Mouse (Mus musculus) embryonic facial prominence, embryonic 14.5 days (tissue): ENCODE results near the gene Olfr1121. TPM values are rescaled to one million over a fixed set of nuclear protein-coding genes. Genes with fewer than 3 reads are reported as not detected.
"Not testable (repeated sequence)": the region's sequence is repeated elsewhere in the genome, so short reads cannot be mapped to it uniquely, and the experiment has no call there.

Experiments used
- ATAC-seq: fragments of 200-750 bp; cut with Nextera tagmentation; 2 replicates; pipeline ENCODE4 v1.8.0; 2017; ENCODE audit warnings: low read depth, moderate number of reproducible peaks, moderate TSS enrichment
- DNase-seq: peaks from one replicate; pipeline ENCODE4 v3.0.0-alpha.2; 2015; ENCODE audit warnings: low spot score
- H3K27ac ChIP-seq: fragments of 300-500 bp; sonication (generic); replicated peaks from 2 replicates; pipeline ENCODE4 v1.5.1; 2014; ENCODE audit warnings: low read depth, mild to moderate bottlenecking, low read length, moderate library complexity
- H3K27me3 ChIP-seq: fragments of 300-500 bp; sonication (generic); replicated peaks from 2 replicates; pipeline ENCODE4 v1.6.1; 2014; ENCODE audit warnings: low read length; ENCODE audit not compliant: control insufficient read depth, insufficient read depth
- H3K36me3 ChIP-seq: fragments of 300-500 bp; sonication (generic); 2 replicates; pipeline ENCODE4 v1.6.1; 2014; ENCODE audit warnings: low read length, mixed read lengths; ENCODE audit not compliant: control insufficient read depth, insufficient read depth
- H3K4me1 ChIP-seq: fragments of 300-500 bp; sonication (generic); 2 replicates; pipeline ENCODE4 v1.6.1; 2014; ENCODE audit warnings: antibody characterized with exemption, low read length; ENCODE audit not compliant: control insufficient read depth, insufficient read depth
- H3K4me2 ChIP-seq: fragments of 300-500 bp; sonication (generic); 2 replicates; pipeline ENCODE4 v1.6.1; 2014; ENCODE audit warnings: low read depth, mild to moderate bottlenecking, low read length, moderate library complexity, mixed read lengths
- H3K4me3 ChIP-seq: fragments of 300-500 bp; sonication (generic); 2 replicates; pipeline ENCODE4 v1.5.1; 2014; ENCODE audit warnings: low read depth, mild to moderate bottlenecking, low read length
- H3K9ac ChIP-seq: fragments of 300-500 bp; sonication (generic); 2 replicates; pipeline ENCODE4 v1.6.1; 2014; ENCODE audit warnings: low read depth, mild to moderate bottlenecking, low read length, moderate library complexity, mixed read lengths
- H3K9me3 ChIP-seq: fragments of 300-500 bp; sonication (generic); 2 replicates; pipeline ENCODE4 v1.6.1; 2016; ENCODE audit warnings: low read length; ENCODE audit not compliant: control insufficient read depth
- WGBS: fragments of 180-500 bp; shearing (Covaris S2); extraction: QIAGEN DNeasy Blood & Tissue Kit; methylation state at CpG from one replicate; pipeline ENCODE4 v1.1.7; 2014; 5-methylcytosine and 5-hydroxymethylcytosine counted together
- polyA plus RNA-seq: library from polyadenylated mRNA; unstranded; fragments of >200 nt; fragmentation: Nextera tagmentation; extraction: Ambion mirVana; gene quantifications from 2 replicates; pipeline ENCODE4 v1.2.1, GENCODE M21; 2014

The Olfr1121 gene
- polyA plus RNA-seq = not detected in 2 replicates

GRCm38 (mm10) chr2:87369595-87369994 is at the start of gene Olfr1121:
Olfr1121 (plus strand) TSS chr2:87369895.
- Histone ChIP-seq H3K27ac (no peak within 1 kb of the TSS), H3K4me1 (no peaks in the 10 kb centered on the region), H3K36me3 (no peaks in the 10 kb centered on the region), H3K9me3 (no peaks in the 10 kb centered on the region), H3K9ac (no peak within 1 kb of the TSS), H3K4me3 (no peak within 1 kb of the TSS), H3K27me3 (no peaks in the 10 kb centered on the region), H3K4me2 (no peak within 1 kb of the TSS)
- ATAC-seq (no peak), DNase-seq (no peak)
- WGBS = 35% methylated on average over 1 of the region's 1 CpGs

- no peaks in the 10 kb centered on the region for H3K9me3 ChIP-seq
- H3K9ac ChIP-seq = no peak within 1 kb of the TSS
- no peak within 1 kb of the TSS for H3K4me3 ChIP-seq
- no peaks in the 10 kb centered on the region for H3K36me3 ChIP-seq
- no peaks in the 10 kb centered on the region for H3K4me1 ChIP-seq
- no peak for ATAC-seq
- no peak within 1 kb of the TSS for H3K27ac ChIP-seq
- WGBS = 43% methylated on average over 2 of the region's 2 CpGs
- no peak within 1 kb of the TSS for H3K4me2 ChIP-seq
- DNase-seq = no peak
- H3K27me3 ChIP-seq = no peaks in the 10 kb centered on the region
These were observed 15.2 kb upstream of the Olfr1121 start, which contains the start of gene Olfr1120 for GRCm38 (mm10) chr2:87354515-87354914. Olfr1120 (plus strand) TSS chr2:87354815.

GRCm38 (mm10) chr2:87360121-87360520 is 9.6 kb upstream of the Olfr1121 start:
- H3K9me3 ChIP-seq, H3K4me3 ChIP-seq, H3K9ac ChIP-seq, ATAC-seq, H3K36me3 ChIP-seq, H3K4me2 ChIP-seq, DNase-seq, H3K27me3 ChIP-seq, H3K27ac ChIP-seq, H3K4me1 ChIP-seq: not testable (repeated sequence)
- 94% methylated on average over 2 of the region's 2 CpGs for WGBS

GRCm38 (mm10) chr2:87371726-87372125 is 2.0 kb downstream of the Olfr1121 start:
- H3K27ac ChIP-seq = no peak overlapping the region
- no peak overlapping the region for H3K4me2 ChIP-seq
- 88% methylated on average over 4 of the region's 4 CpGs for WGBS

GRCm38 (mm10) chr2:87383935-87384334 is 14.2 kb downstream of the Olfr1121 start:
- Histone ChIP-seq H3K4me1 (no peaks in the 10 kb centered on the region), H3K27ac (no peak overlapping the region), H3K4me3 (no peak overlapping the region), H3K27me3 (no peaks in the 10 kb centered on the region), H3K36me3 (no peaks in the 10 kb centered on the region), H3K9ac (no peak overlapping the region), H3K4me2 (no peak overlapping the region), H3K9me3 (no peaks in the 10 kb centered on the region)
- ATAC-seq (no peak), DNase-seq (no peak)
- 77% methylated on average over 2 of the region's 2 CpGs for WGBS

More at GRCm38 (mm10) chr2:87371726-87372125, 2.0 kb downstream of the Olfr1121 start:
- no peaks in the 10 kb centered on the region for H3K9me3 ChIP-seq
- no peak overlapping the region for H3K9ac ChIP-seq
- H3K27me3 ChIP-seq = no peaks in the 10 kb centered on the region
- H3K36me3 ChIP-seq = no peaks in the 10 kb centered on the region
- ATAC-seq (no peak), DNase-seq (no peak)
- no peak overlapping the region for H3K4me3 ChIP-seq
- H3K4me1 ChIP-seq = no peaks in the 10 kb centered on the region

- H3K4me3 ChIP-seq = no peak within 1 kb of the TSS
- no peaks in the 10 kb centered on the region for H3K36me3 ChIP-seq
- H3K27ac ChIP-seq = no peak within 1 kb of the TSS
- H3K4me1 ChIP-seq = no peaks in the 10 kb centered on the region
- DNase-seq (no peak), ATAC-seq (no peak)
- no peaks in the 10 kb centered on the region for H3K27me3 ChIP-seq
- H3K4me2 ChIP-seq = no peak within 1 kb of the TSS
- WGBS = 77% methylated on average over 2 of the region's 2 CpGs
- H3K9me3 ChIP-seq = no peaks in the 10 kb centered on the region
- no peak within 1 kb of the TSS for H3K9ac ChIP-seq
These were observed 15.9 kb downstream of the Olfr1121 start, which contains the start of gene Olfr1122 for GRCm38 (mm10) chr2:87385549-87385948. Olfr1122 (plus strand) TSS chr2:87385849.

- H3K9me3 ChIP-seq, H3K36me3 ChIP-seq, H3K4me3 ChIP-seq, H3K9ac ChIP-seq, H3K27me3 ChIP-seq, ATAC-seq, H3K4me1 ChIP-seq, H3K4me2 ChIP-seq, H3K27ac ChIP-seq, DNase-seq: not testable (repeated sequence)
- WGBS = 92% methylated on average over 5 of the region's 5 CpGs
These were observed 23.9 kb downstream of the Olfr1121 start for GRCm38 (mm10) chr2:87393605-87394004.

GRCm38 (mm10) chr2:87394686-87395085 is 25.0 kb downstream of the Olfr1121 start:
- H3K27ac ChIP-seq, DNase-seq, H3K36me3 ChIP-seq, H3K27me3 ChIP-seq, H3K4me3 ChIP-seq, ATAC-seq, H3K4me1 ChIP-seq, H3K9me3 ChIP-seq, H3K4me2 ChIP-seq, H3K9ac ChIP-seq: not testable (repeated sequence)
- WGBS = 75% methylated on average over 7 of the region's 7 CpGs

- Histone ChIP-seq H3K36me3 (no peaks in the 10 kb centered on the region), H3K4me3 (no peak within 1 kb of the TSS), H3K27me3 (no peaks in the 10 kb centered on the region), H3K4me2 (no peak within 1 kb of the TSS), H3K27ac (no peak within 1 kb of the TSS), H3K9ac (no peak within 1 kb of the TSS), H3K9me3 (no peaks in the 10 kb centered on the region), H3K4me1 (no peaks in the 10 kb centered on the region)
- ATAC-seq (no peak), DNase-seq (no peak)
- 83% methylated on average over 1 of the region's 1 CpGs for WGBS
These were observed 46.6 kb downstream of the Olfr1121 start, which contains the start of gene Olfr1123 for GRCm38 (mm10) chr2:87416335-87416734. Olfr1123 (plus strand) TSS chr2:87416635.
